Mouse (Mus musculus) spleen, postnatal 36 days (tissue): ENCODE results near the gene Cdkn2d.

Source experiments
- DNase-seq, 2 experiments: peaks; one replicate each; pipeline ENCODE4 v3.0.0; 2022; ENCODE audit warnings: low spot score in 2 of 2, mixed read lengths in 1 of 2

Gene Cdkn2d

DNA sequence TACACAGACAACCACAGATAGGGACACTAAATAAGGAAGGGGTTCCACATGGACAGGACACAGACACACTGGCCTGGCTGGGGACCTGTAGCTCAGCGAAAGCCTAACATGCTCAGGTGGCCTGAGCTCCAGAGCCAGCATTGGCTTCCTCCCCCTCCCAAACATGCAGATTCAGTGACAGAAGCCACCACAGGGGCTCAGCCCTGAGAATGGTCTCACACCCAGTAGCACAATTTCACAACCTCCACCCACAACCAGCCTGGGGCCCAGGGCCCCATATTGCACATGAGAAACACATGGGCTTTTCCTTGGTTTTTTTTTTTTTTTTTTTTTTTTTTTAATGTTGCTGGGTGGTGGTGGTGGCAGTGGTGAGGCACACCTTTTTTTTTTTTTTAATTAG, 44.9 kb downstream of the Cdkn2d start:
- DNase-seq = no peak

- DNase-seq = no peak
Measured at GRCm38 (mm10) chr9:21245113-21245487, 46.1 kb downstream of the Cdkn2d start.

DNA sequence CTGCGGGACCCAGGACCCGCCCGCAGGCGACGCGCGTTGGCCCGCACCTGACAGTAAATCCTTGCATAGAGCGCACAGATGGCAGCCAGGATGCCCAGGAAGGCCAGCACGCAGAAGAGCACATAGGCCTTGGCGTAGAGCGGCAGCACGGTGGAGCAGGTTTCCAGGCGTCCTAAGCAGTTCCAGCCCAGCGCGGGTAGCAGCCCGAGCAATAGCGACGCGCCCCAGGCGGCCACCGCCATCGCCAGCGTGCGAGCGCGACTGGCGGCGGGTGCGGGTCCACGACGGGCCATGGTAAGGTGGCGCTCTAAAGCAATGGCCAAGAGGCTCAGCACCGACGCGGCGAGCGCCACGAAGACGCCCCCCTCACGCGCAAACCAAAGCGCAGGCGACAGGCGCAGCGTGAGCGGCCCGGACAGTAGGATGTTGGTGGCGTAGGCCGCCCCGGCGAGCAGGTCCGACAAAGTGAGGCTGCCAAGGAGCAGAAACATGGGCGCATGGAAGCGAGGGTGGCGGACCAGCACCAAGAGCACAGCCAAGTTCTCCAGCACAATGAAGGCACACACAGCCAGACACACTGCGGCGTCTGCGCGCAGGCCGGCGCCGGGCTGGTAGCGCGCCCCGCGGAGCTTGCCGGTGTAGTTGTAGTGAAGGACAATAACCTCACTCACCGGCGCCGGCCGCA, 46.6 kb downstream of the Cdkn2d start:
- no peak for DNase-seq

- DNase-seq = no peak
Measured at GRCm38 (mm10) chr9:21243826-21244427, 47.3 kb downstream of the Cdkn2d start.

DNA sequence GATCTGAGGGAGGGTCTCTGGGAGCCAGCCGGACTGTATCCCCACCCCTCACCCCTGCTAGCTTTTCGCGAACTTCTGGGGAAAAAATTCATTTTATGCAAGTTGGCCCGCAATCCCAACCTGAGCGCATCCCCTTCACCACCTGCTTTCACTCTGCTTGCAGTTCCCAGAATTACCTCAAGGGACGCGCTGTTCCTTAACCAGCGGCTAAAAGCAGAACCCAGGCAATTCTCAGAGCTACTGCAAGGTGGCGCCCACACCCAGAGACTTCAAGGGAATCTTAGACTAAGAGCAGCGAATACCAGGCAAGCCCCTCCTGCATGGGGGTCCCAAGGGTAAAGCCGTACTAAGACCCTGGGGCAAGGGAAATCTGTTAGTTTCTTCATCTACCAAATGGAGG, 49.9 kb downstream of the Cdkn2d start:
- peak; percentile 77 to 85 for DNase-seq

GRCm38 (mm10) chr9:21239465-21239848, 51.8 kb downstream of the Cdkn2d start:
- no peak for DNase-seq

GRCm38 (mm10) chr9:21238733-21239464, 52.3 kb downstream of the Cdkn2d start, which contains the start of gene Keap1:
Gene Keap1 (minus strand): TSS chr9:21239361.
- peak; percentile 83 for DNase-seq
